Mouse (Mus musculus): ENCODE data around the gene Tubb4b. TPM values are rescaled to one million over a fixed set of nuclear protein-coding genes. Genes with fewer than 3 reads are reported as not detected.

The Tubb4b gene
- polyA plus RNA-seq, 1 experiment: 462 TPM

DNA sequence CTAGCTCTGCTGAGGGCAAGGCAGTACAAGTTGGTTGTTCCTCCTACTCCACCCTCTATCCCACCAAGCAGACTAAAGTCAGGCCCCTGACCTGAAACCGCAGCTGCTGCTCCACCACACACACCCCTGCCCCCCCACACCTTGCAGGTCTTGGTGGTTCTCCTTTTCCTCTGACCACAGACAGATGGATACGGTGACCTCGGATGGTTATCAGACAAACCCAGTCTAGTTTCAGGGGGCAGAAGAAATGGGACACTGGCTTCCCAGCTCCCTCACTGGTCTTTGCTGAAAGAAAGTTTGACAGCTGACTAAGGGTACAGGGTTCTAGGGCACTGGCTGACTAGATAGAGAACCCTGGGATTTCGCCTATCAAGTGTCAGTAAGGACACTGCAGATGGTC, 8.9 kb upstream of the Tubb4b start:
- peak; percentile 66 for TF ChIP-seq GATA1 (IDR thresholded peaks at IDR 0.05; ENCODE audit: low read length)

DNA sequence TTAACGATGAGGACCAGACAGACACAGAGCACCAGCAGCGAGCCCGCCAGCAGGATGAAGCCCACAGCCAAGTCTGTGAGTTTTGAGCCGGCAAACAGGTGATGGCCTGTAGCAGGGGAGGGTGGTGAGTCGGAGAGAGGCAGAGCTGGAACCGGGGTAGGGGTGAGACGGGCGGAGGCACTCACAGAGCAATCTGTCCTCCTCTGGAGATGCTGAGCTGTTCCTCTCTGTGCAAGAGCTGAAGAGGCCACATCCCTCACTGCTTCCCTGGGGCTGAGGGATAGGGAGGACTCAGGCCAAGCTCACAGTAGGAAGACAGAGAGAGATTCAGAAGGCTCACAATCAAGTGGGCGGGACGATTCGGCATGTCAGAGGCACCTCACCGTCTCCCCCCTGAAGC, 6.5 kb upstream of the Tubb4b start:
- TF ChIP-seq GATA1 (IDR thresholded peaks at IDR 0.05; ENCODE audit: low read length): no peak

DNA sequence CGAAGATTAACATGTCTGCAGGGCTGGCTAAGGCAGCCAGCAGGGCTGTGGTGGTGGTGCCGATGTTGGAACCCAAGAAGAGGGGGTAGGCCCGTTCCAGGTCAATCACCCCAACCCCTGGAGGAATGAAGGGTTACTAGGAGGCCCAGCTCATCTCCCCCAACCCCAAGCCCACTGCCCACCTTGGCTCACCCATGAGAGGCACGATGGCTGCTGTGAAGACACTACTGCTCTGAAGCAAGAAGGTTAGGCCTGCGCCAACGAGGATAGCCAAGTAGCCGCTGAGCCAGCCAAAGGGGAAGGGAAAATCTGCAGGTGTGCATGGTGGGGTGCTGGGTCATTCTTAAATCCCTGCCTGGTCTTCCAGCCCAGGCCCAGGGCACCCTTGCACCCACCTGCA, 6.1 kb upstream of the Tubb4b start:
- TF ChIP-seq GATA1 (IDR thresholded peaks at IDR 0.05; ENCODE audit: low read length): no peak

GRCm38 (mm10) chr2:25229582-25229981, 5.1 kb upstream of the Tubb4b start:
- TF ChIP-seq GATA1 (IDR thresholded peaks at IDR 0.05; ENCODE audit: low read length): no peak

GRCm38 (mm10) chr2:25228995-25229530, 4.6 kb upstream of the Tubb4b start:
- TF ChIP-seq GATA1 (IDR thresholded peaks at IDR 0.05; ENCODE audit: low read length): no peak

GRCm38 (mm10) chr2:25228431-25228889, 4.0 kb upstream of the Tubb4b start:
- no peak for TF ChIP-seq GATA1 (IDR thresholded peaks at IDR 0.05; ENCODE audit: low read length)

DNA sequence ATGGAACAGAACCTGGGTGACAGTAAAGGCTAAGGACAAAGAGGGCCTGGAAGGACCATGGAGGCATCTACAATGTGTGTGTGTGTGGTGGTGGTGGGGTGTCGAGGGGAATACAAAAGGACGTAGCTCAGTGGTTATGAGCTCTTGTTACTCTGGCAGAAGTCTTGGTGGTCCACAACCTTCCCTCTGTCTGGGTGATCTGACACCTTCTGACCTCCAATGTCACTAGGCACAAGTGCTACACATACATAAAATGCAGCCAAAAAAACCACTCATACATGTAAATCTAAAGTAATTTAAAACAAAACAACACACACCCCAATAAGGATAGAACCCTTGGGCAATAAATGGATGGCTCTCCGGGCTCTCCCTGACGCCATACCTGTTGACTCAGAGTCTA, 2.9 kb upstream of the Tubb4b start:
- TF ChIP-seq GATA1 (IDR thresholded peaks at IDR 0.05; ENCODE audit: low read length): no peak

GRCm38 (mm10) chr2:25226864-25227263, 2.4 kb upstream of the Tubb4b start:
- no peak for TF ChIP-seq GATA1 (IDR thresholded peaks at IDR 0.05; ENCODE audit: low read length)

DNA sequence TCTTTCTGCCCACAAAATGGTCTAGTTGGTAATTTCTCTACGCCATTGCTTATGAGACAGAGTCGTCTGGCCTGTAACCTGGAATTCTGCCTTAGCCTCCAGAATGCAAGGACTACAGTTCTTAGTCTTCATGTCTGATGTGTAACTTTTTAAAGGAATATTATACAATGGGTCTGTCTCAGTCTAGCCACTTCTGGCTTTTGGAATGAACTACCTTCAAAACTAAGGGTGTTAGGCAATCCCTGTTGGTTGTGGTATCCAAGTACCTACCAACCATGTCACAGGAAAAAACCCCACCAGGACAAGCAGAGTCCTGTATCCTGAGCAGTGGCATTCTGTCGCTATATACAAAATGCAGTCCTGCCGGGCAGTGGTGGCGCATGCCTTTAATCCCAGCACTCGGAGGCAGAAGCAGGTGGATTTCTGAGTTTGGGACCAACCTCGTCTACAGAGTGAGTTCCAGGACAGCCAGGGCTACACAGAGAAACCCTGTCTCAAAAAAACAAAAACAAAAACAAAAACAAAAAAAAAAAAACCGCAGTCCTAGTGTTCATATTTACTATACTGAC, 1.4 kb upstream of the Tubb4b start:
- no peak for TF ChIP-seq GATA1 (IDR thresholded peaks at IDR 0.05; ENCODE audit: low read length)

GRCm38 (mm10) chr2:25224766-25225752, 557 bp upstream of the Tubb4b start:
- TF ChIP-seq GATA1 (IDR thresholded peaks at IDR 0.05; ENCODE audit: low read length): no peak

DNA sequence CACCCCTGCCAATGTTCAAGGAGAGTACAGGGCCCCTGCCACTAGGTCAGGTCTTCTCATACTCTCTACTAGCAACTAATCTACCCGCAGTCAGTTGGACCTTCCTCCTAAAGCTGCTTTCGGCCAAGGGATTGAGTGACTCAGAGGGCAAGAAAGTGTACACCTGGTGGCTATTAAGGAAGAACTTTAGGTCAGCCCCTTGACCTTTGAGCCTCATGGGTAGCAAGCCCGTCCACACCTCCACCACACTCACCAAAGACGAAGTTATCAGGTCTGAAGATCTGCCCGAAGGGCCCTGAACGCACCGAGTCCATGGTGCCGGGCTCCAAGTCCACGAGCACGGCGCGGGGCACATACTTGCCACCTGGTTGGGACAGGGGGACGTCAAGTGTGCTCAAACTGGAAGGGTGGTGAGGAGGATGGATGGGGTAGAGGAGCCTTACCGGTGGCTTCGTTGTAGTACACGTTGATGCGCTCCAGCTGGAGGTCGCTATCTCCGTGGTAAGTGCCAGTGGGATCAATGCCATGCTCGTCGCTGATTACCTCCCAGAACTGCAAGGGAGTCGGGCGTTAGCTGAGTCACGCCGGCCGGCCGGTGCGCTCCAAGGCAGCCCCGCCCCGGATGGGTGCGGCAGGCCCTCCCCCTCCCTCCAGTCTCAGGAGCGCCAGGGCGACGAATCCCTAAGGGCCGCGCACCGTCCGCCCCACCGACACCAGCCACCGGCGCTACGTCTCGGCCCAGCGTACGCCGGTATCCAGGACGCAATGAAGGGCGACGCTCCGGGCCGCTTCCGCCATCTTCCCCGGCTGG, 616 bp downstream of the Tubb4b start:
- no peak for TF ChIP-seq GATA1 (IDR thresholded peaks at IDR 0.05; ENCODE audit: low read length)

DNA sequence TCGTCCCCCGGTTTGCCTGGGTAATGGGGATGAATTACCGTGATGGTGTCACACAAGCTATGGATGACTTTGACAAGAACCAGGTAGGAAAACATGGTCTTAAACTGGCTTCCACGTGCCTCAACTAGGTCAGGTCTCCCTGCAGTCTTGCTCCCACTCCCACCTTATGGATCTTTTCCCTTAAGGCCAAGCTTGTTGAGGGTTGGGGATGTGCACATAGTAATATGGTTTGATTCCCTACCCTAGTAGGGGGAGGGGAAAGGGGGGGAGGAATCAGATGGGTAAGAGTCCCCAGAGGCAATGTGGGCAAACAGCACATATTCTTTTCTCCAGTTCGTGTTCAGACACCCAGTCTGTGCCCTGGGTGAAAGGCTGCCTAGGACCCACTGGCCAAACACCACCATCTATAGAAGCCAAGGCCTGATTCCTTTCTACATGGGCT, 3.1 kb downstream of the Tubb4b start:
- no peak for TF ChIP-seq GATA1 (IDR thresholded peaks at IDR 0.05; ENCODE audit: low read length)

DNA sequence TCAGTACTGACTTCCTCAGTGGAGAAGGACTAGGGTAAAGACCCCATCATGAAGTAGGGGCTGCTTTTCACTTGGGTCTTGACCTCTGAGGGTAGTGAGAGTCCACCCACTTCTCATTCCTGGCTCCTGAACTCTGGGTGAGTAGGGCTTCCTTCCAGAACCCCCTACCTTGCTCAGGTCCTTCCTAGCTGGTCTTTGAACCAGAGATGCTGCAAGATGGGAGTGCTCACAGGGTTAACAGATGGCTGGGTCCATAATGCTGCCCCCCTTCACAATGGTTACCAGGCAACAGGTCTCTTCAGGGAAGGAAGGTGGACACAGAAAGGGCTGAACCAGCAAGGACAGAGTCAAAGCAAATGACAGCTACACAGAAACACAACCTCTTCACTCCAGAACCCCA, 6.1 kb downstream of the Tubb4b start, which contains the start of gene Fam166a:
Gene Fam166a (plus strand): TSS at position 301 of the 400 bp plus-strand sequence.
- no peak for TF ChIP-seq GATA1 (IDR thresholded peaks at IDR 0.05; ENCODE audit: low read length)

DNA sequence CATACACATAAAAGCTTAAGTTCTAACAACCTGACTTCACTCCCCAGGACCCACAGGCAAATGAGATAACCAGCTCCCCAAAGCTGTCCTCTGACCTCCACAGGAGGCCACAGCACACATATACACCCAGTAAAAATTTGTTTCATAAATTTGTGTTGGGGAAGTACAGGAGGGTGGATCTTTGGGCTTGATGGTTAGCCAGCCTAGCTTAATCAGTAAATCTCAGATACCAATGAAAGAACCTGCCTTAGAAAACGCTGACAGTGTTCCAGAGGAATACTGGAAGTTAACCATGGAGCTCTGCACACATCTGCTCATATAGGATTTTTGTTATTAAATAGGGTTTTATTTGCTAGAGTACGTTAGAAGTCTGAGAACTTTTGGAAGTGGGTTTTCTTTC, 6.8 kb downstream of the Tubb4b start:
- TF ChIP-seq GATA1 (IDR thresholded peaks at IDR 0.05; ENCODE audit: low read length): no peak

DNA sequence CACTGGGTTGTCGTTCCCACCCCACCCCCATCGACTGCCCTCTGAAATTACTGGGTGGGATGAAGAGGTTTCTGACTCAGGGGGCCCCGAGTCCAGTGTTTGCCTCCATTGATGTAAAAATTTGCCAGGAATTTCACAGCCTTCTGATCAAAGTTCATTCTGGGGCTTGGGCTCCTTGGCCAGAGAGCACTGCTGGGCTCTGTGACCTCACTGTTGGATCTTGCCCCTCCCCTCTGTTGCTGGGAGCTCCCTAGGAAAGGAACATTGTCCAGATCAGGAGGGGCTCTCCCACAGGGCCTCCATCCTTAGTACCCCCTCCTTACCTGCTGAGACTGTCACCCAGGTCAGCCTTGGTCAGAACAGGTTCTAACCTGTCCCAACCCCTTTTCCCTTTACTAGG, 10.1 kb downstream of the Tubb4b start, which contains the start of gene Stpg3:
Gene Stpg3 (minus strand): TSS at position 194 of the 400 bp plus-strand sequence.
- TF ChIP-seq GATA1 (IDR thresholded peaks at IDR 0.05; ENCODE audit: low read length): no peak
